Mouse (Mus musculus): Measurements from ENCODE around the gene Sytl1. TPM values are rescaled to one million over a fixed set of nuclear protein-coding genes. Genes with fewer than 3 reads are reported as not detected.

The Sytl1 gene
- 1.6 and 1.8 TPM in 2 replicates for polyA plus RNA-seq (2015; fragmentation: Nextera tagmentation; extraction: Ambion mirVana)

DNA sequence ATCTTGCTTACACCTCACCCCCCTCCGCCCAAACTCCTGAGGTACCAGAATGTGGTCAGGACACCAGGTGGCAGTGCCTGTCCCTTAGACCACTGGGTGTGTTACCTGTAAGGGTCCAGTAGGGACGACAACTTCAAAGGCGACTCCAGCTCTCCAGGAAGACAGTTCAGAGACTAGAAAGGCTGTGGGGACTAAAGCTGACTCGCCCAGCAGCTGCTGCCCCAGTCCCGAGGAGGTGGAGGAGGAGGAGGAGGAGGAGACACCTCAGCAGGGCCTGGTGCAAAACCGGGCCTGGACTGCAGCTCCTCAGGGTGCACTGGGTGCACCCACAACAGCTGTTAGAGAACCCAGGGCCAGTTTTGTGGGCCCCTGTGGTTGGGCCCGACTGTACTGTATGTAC lies at the start of gene Sytl1:
Sytl1 (minus strand) TSS at position 232 of the 400 bp plus-strand sequence.
- no peak within 1 kb of the TSS for H3K4me3 ChIP-seq (ENCODE audit: low read depth, low read length)

DNA sequence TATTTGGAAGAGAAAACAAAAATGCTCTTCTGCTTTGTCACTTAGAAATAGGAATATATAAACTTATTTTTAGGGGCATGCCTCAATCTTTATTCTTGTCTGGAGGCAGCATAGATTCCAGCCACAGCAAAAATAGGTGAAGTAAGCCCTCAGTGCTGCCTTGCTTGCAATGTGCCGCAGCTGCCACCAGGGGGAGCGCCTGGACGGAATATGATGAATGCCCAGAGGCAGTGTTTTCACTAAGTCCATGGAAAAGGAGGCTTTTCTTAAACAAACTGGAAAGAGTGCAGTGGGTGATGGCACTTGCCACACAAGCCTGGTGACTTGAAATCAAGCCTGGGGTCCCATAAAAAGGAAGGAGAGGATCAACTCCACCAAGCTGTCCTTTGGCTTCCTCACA lies 47.0 kb upstream of the Sytl1 start:
- H3K4me1 ChIP-seq (replicated peaks; ENCODE audit: control insufficient read depth, insufficient read depth, low read length) = no peaks in the 10 kb centered on the region
- H3K27ac ChIP-seq (ENCODE audit: low read depth, low read length) = no peak overlapping the region
- peak; percentile 97 for TF ChIP-seq CTCF (IDR thresholded peaks at IDR 0.05; ENCODE audit: low read depth)
- H3K9me3 ChIP-seq (ENCODE audit: control insufficient read depth) = no peaks in the 10 kb centered on the region
- WGBS = 0% methylated on average over 3 of the region's 3 CpGs
- ATAC-seq = no peak
- no peak overlapping the region for H3K9ac ChIP-seq (ENCODE audit: low read depth, low read length)
- no peaks in the 10 kb centered on the region for H3K27me3 ChIP-seq (replicated peaks; ENCODE audit: control insufficient read depth, insufficient read depth, low read length)
- H3K4me3 ChIP-seq (ENCODE audit: low read depth, low read length) = no peak overlapping the region
- H3K4me2 ChIP-seq (replicated peaks; ENCODE audit: low read depth) = no peak overlapping the region
- peaks cover 21% of the 10 kb centered on the region; the same call in 1 of the 2 replicates for H3K36me3 ChIP-seq (ENCODE audit: control insufficient read depth, insufficient read depth)

More for the DNA sequence above, at the start of gene Sytl1:
- Histone ChIP-seq H3K36me3 (ENCODE audit: control insufficient read depth, insufficient read depth) (peaks cover 31% of the 10 kb centered on the region), H3K4me1 (replicated peaks; ENCODE audit: control insufficient read depth, insufficient read depth, low read length) (no peaks in the 10 kb centered on the region), H3K9me3 (ENCODE audit: control insufficient read depth) (no peaks in the 10 kb centered on the region), H3K4me2 (replicated peaks; ENCODE audit: low read depth) (no peak within 1 kb of the TSS), H3K27me3 (replicated peaks; ENCODE audit: control insufficient read depth, insufficient read depth, low read length) (no peaks in the 10 kb centered on the region), H3K27ac (ENCODE audit: low read depth, low read length) (no peak within 1 kb of the TSS), H3K9ac (ENCODE audit: low read depth, low read length) (0 out of 2 replicates have a peak within 1 kb of the TSS, but pooled peaks have one; percentile 11)
- peak; percentile 30 for TF ChIP-seq CTCF (IDR thresholded peaks at IDR 0.05; ENCODE audit: low read depth)
- ATAC-seq = no peak
- 35% methylated on average over 7 of the region's 7 CpGs for WGBS

DNA sequence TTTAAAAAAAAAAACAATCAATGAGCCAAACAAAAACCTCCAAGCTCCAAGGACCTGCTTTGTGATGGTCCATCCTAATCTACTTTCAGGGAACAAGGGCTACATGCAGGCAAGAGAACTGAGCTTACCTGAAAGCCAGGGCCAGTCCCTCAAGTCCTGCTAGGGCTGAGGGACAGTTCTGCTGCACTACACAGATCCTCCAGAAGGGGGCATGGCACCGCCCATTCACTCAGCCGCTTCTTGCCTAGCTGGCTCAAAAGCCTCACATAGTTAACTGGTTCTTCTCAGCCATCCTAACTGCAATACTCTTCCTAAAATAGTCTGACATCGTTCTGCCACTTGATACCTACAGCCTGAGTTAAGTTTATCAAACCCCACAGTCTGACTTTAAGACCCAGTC lies 44.4 kb upstream of the Sytl1 start:
- H3K9ac ChIP-seq (ENCODE audit: low read depth, low read length) = no peak overlapping the region

DNA sequence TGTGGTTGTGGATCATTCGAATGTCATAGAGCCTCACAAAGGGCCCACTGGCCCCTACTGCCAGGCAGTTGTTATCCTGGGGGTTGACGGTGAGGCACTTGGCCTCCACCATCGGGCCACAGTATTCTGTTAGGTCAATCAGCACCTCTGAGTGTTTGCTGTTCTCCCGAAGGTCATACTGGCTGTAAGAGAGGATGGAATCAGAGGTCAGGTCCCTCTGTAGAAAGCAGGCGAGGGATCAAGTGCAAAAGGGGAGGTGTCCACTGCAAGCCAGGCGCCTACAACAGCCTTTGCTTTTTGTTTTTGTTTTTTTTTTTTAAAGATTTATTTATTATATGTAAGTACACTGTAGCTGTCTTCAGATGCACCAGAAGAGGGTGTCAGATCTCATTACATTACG lies 42.9 kb upstream of the Sytl1 start:
- WGBS = 91% methylated on average over 7 of the region's 7 CpGs
- no peak overlapping the region for H3K4me3 ChIP-seq (ENCODE audit: low read depth, low read length)
- TF ChIP-seq CTCF (IDR thresholded peaks at IDR 0.05; ENCODE audit: low read depth) = no peak

More for the DNA sequence above, 44.4 kb upstream of the Sytl1 start:
- Histone ChIP-seq H3K9me3 (ENCODE audit: control insufficient read depth) (no peaks in the 10 kb centered on the region), H3K27me3 (replicated peaks; ENCODE audit: control insufficient read depth, insufficient read depth, low read length) (no peaks in the 10 kb centered on the region), H3K27ac (ENCODE audit: low read depth, low read length) (no peak overlapping the region), H3K4me1 (replicated peaks; ENCODE audit: control insufficient read depth, insufficient read depth, low read length) (no peaks in the 10 kb centered on the region), H3K4me3 (ENCODE audit: low read depth, low read length) (no peak overlapping the region), H3K36me3 (ENCODE audit: control insufficient read depth, insufficient read depth) (peaks cover 26% of the 10 kb centered on the region; the same call in 1 of the 2 replicates), H3K4me2 (replicated peaks; ENCODE audit: low read depth) (no peak overlapping the region)
- ATAC-seq = no peak
- TF ChIP-seq CTCF (IDR thresholded peaks at IDR 0.05; ENCODE audit: low read depth) = peak; percentile 81
- WGBS = 41% methylated on average over 3 of the region's 3 CpGs

DNA sequence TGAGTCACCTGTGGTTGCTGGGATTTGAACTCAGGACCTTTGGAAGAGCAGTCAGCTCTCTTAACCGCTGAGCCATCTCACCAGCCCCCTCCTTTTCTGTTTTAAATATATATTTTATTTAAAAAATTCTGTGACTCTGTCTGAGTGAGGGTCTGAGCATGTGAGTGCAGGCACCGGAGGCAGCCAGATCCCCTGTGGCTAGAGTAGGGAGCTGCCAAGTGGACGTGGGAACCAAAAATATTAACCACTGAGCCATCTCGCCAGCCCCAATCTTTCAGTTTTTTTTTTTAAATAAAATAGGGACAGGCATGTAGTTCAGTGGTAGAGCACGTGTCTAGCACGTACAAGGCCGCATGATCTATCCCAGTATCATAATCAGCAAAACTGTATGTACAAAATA lies 41.9 kb upstream of the Sytl1 start:
- no peak overlapping the region for H3K27ac ChIP-seq (ENCODE audit: low read depth, low read length)
- 93% methylated on average over 7 of the region's 7 CpGs for WGBS
- H3K4me1 ChIP-seq (replicated peaks; ENCODE audit: control insufficient read depth, insufficient read depth, low read length) = no peaks in the 10 kb centered on the region
- no peak overlapping the region for H3K9ac ChIP-seq (ENCODE audit: low read depth, low read length)
- no peak for ATAC-seq
- no peaks in the 10 kb centered on the region for H3K9me3 ChIP-seq (ENCODE audit: control insufficient read depth)
- TF ChIP-seq CTCF (IDR thresholded peaks at IDR 0.05; ENCODE audit: low read depth) = no peak
- peaks cover 50% of the 10 kb centered on the region for H3K36me3 ChIP-seq (ENCODE audit: control insufficient read depth, insufficient read depth)
- H3K4me3 ChIP-seq (ENCODE audit: low read depth, low read length) = no peak overlapping the region
- H3K4me2 ChIP-seq (replicated peaks; ENCODE audit: low read depth) = no peak overlapping the region
- H3K27me3 ChIP-seq (replicated peaks; ENCODE audit: control insufficient read depth, insufficient read depth, low read length) = no peaks in the 10 kb centered on the region

More for the DNA sequence above, 42.9 kb upstream of the Sytl1 start:
- Histone ChIP-seq H3K4me2 (replicated peaks; ENCODE audit: low read depth) (no peak overlapping the region), H3K36me3 (ENCODE audit: control insufficient read depth, insufficient read depth) (peaks cover 39% of the 10 kb centered on the region), H3K27me3 (replicated peaks; ENCODE audit: control insufficient read depth, insufficient read depth, low read length) (no peaks in the 10 kb centered on the region), H3K4me1 (replicated peaks; ENCODE audit: control insufficient read depth, insufficient read depth, low read length) (no peaks in the 10 kb centered on the region), H3K9ac (ENCODE audit: low read depth, low read length) (no peak overlapping the region), H3K27ac (ENCODE audit: low read depth, low read length) (no peak overlapping the region), H3K9me3 (ENCODE audit: control insufficient read depth) (no peaks in the 10 kb centered on the region)
- ATAC-seq = no peak

DNA sequence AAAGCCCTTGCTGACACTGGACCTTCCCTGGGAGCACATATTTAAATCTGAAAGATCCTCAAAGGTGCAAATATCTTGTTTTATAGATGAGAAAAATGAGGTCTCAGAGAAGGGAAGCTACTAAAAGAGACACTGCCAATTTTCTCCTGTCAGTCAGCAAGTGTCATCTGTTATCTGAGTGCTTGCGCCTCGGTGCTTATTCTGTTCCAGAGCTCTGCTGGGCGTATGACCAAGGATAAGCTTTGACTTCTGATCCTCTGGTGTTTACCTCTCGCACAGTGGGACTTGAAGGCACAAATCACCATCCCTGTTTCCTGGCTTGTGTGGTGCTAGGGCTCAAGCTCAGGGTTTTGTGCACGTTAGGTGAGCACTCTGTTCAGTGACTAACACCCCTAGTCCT lies 39.8 kb upstream of the Sytl1 start:
- no peak overlapping the region for H3K4me2 ChIP-seq (replicated peaks; ENCODE audit: low read depth)
- H3K27ac ChIP-seq (ENCODE audit: low read depth, low read length) = no peak overlapping the region
- TF ChIP-seq CTCF (IDR thresholded peaks at IDR 0.05; ENCODE audit: low read depth) = no peak
- WGBS = 80% methylated on average over 5 of the region's 5 CpGs
- no peak for ATAC-seq
- peaks cover 49% of the 10 kb centered on the region for H3K36me3 ChIP-seq (ENCODE audit: control insufficient read depth, insufficient read depth)
- H3K4me1 ChIP-seq (replicated peaks; ENCODE audit: control insufficient read depth, insufficient read depth, low read length) = no peaks in the 10 kb centered on the region
- H3K9ac ChIP-seq (ENCODE audit: low read depth, low read length) = no peak overlapping the region
- no peaks in the 10 kb centered on the region for H3K27me3 ChIP-seq (replicated peaks; ENCODE audit: control insufficient read depth, insufficient read depth, low read length)
- no peak overlapping the region for H3K4me3 ChIP-seq (ENCODE audit: low read depth, low read length)
- H3K9me3 ChIP-seq (ENCODE audit: control insufficient read depth) = no peaks in the 10 kb centered on the region

DNA sequence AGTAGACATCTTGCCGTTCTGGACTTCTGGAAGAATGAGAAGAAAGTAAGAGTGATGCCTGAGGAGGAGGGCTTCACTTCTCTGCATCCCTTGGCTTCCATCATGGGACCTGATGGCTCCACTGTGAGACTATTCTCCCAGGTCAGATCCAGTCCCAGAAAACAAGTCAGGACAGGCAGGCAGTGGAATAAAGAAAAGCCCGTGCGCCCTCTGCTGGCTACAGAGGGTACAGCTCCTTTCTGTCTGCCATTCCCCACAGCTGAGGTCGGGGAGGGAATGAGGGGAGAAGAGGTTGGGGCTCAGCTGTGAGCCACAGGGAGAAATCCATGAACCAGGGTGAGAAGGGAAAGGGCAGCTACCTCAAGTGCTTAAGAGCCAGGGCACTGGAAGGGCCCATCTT lies 38.9 kb upstream of the Sytl1 start:
- no peak for ATAC-seq
- WGBS = 28% methylated on average over 4 of the region's 4 CpGs
- no peak overlapping the region for H3K4me3 ChIP-seq (ENCODE audit: low read depth, low read length)
- no peak overlapping the region for H3K27ac ChIP-seq (ENCODE audit: low read depth, low read length)
- H3K4me1 ChIP-seq (replicated peaks; ENCODE audit: control insufficient read depth, insufficient read depth, low read length) = no peaks in the 10 kb centered on the region
- H3K27me3 ChIP-seq (replicated peaks; ENCODE audit: control insufficient read depth, insufficient read depth, low read length) = no peaks in the 10 kb centered on the region
- no peak overlapping the region for H3K9ac ChIP-seq (ENCODE audit: low read depth, low read length)
- H3K9me3 ChIP-seq (ENCODE audit: control insufficient read depth) = no peaks in the 10 kb centered on the region
- peaks cover 48% of the 10 kb centered on the region for H3K36me3 ChIP-seq (ENCODE audit: control insufficient read depth, insufficient read depth)
- TF ChIP-seq CTCF (IDR thresholded peaks at IDR 0.05; ENCODE audit: low read depth) = peak; percentile 94
- H3K4me2 ChIP-seq (replicated peaks; ENCODE audit: low read depth) = no peak overlapping the region

All from intestine, postnatal 0 days (tissue).